Mouse (Mus musculus) midbrain, embryonic 16.5 days (tissue): ENCODE results near the gene Dtnb. TPM values are rescaled to one million over a fixed set of nuclear protein-coding genes. Genes with fewer than 3 reads are reported as not detected.

ENCODE experiments used
- ATAC-seq: fragments of 200-750 bp; cut with Nextera tagmentation; 2 replicates; pipeline ENCODE4 v1.8.0; 2017; ENCODE audit warnings: moderate TSS enrichment
- H3K27ac ChIP-seq: fragments of 300-500 bp; sonication (generic); 2 replicates; pipeline ENCODE4 v1.5.1; 2014; ENCODE audit warnings: mild to moderate bottlenecking, low read length, mixed read lengths
- H3K27me3 ChIP-seq: fragments of 300-500 bp; sonication (generic); 2 replicates; pipeline ENCODE4 v1.6.1; 2014; ENCODE audit warnings: low read depth, low read length, mixed read lengths; ENCODE audit not compliant: control insufficient read depth, insufficient read depth
- H3K36me3 ChIP-seq: fragments of 300-500 bp; sonication (generic); 2 replicates; pipeline ENCODE4 v1.6.1; 2014; ENCODE audit warnings: mild to moderate bottlenecking, low read length, moderate library complexity, mixed read lengths; ENCODE audit not compliant: control insufficient read depth, insufficient read depth
- H3K4me1 ChIP-seq: fragments of 300-500 bp; sonication (generic); 2 replicates; pipeline ENCODE4 v1.6.1; 2014; ENCODE audit warnings: mild to moderate bottlenecking, low read length, mixed read lengths; ENCODE audit not compliant: control insufficient read depth, insufficient read depth
- H3K4me2 ChIP-seq: fragments of 300-500 bp; sonication (generic); 2 replicates; pipeline ENCODE4 v1.6.1; 2014; ENCODE audit warnings: mild to moderate bottlenecking, low read length, mixed read lengths
- H3K4me3 ChIP-seq: fragments of 300-500 bp; sonication (generic); 2 replicates; pipeline ENCODE4 v1.5.1; 2014; ENCODE audit warnings: low read depth, mild to moderate bottlenecking, low read length, moderate library complexity, mixed read lengths
- H3K9ac ChIP-seq: fragments of 300-500 bp; sonication (generic); 2 replicates; pipeline ENCODE4 v1.6.1; 2014; ENCODE audit warnings: low read depth, low read length, mixed read lengths
- H3K9me3 ChIP-seq: fragments of 300-500 bp; sonication (generic); replicated peaks from 2 replicates; pipeline ENCODE4 v1.6.1; 2014; ENCODE audit warnings: mild to moderate bottlenecking, low read length, mixed read lengths; ENCODE audit not compliant: control insufficient read depth, poor library complexity, severe bottlenecking
- WGBS: fragments of 180-500 bp; shearing (Covaris S2); extraction: QIAGEN DNeasy Blood & Tissue Kit; methylation state at CpG from one replicate; pipeline ENCODE4 v1.1.7; 2014; 5-methylcytosine and 5-hydroxymethylcytosine counted together
- polyA plus RNA-seq: library from polyadenylated mRNA; unstranded; fragments of >200 nt; fragmentation: Nextera tagmentation; extraction: Ambion mirVana; gene quantifications from 2 replicates; pipeline ENCODE4 v1.2.1, GENCODE M21; 2015

The Dtnb gene
- polyA plus RNA-seq, 1 experiment from 2014 or later: 50.4 TPM

DNA sequence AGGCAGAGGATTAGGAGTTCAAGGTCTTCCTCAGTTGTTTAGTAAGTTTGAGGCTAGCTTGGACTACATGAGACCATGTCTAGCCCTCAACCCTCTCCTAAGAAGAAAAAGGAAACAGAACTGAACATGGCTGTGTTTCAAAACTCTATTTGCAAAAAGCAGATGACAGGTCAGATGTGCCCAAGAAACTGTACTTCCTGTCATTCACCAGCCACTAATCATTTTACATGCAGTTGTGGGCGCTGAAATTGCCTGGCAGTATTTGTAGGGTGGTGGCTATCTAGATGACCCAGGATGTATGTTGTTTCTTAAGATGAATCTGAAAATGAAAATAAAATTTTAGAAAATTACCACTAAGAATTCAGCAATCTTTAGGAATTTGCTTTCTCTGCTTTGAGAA lies 14.8 kb downstream of the Dtnb start:
- H3K4me1 ChIP-seq: no peaks in the 10 kb centered on the region
- H3K4me2 ChIP-seq: no peak overlapping the region
- H3K9ac ChIP-seq: no peak overlapping the region
- no peaks in the 10 kb centered on the region for H3K27me3 ChIP-seq
- peaks cover 4% of the 10 kb centered on the region; the same call in 1 of the 2 replicates for H3K36me3 ChIP-seq
- H3K27ac ChIP-seq: no peak overlapping the region
- ATAC-seq: no peak
- H3K4me3 ChIP-seq: no peak overlapping the region
- H3K9me3 ChIP-seq: no peaks in the 10 kb centered on the region
- WGBS: 93% methylated on average over 1 of the region's 1 CpGs

- H3K27ac ChIP-seq: no peak overlapping the region
- no peak overlapping the region for H3K4me3 ChIP-seq
- H3K4me2 ChIP-seq: no peak overlapping the region
- peaks cover 8% of the 10 kb centered on the region for H3K36me3 ChIP-seq
- ATAC-seq: no peak
- H3K9me3 ChIP-seq: no peaks in the 10 kb centered on the region
- H3K9ac ChIP-seq: no peak overlapping the region
- 98% methylated on average over 9 of the region's 9 CpGs for WGBS
- H3K27me3 ChIP-seq: no peaks in the 10 kb centered on the region
- H3K4me1 ChIP-seq: no peaks in the 10 kb centered on the region
These were observed 17.9 kb downstream of the Dtnb start for GRCm38 (mm10) chr12:3590039-3590438.

GRCm38 (mm10) chr12:3591595-3591994 lies 19.4 kb downstream of the Dtnb start:
- H3K9ac ChIP-seq: no peak overlapping the region
- peaks cover 10% of the 10 kb centered on the region for H3K36me3 ChIP-seq
- no peaks in the 10 kb centered on the region for H3K9me3 ChIP-seq
- no peak for ATAC-seq
- 79% methylated on average over 10 of the region's 10 CpGs for WGBS
- no peaks in the 10 kb centered on the region for H3K4me1 ChIP-seq
- H3K4me2 ChIP-seq: no peak overlapping the region
- no peak overlapping the region for H3K27ac ChIP-seq
- no peak overlapping the region for H3K4me3 ChIP-seq
- H3K27me3 ChIP-seq: no peaks in the 10 kb centered on the region

- WGBS: 95% methylated on average over 4 of the region's 4 CpGs
- no peak overlapping the region for H3K27ac ChIP-seq
- H3K9ac ChIP-seq: no peak overlapping the region
- H3K4me3 ChIP-seq: no peak overlapping the region
- H3K4me1 ChIP-seq: no peaks in the 10 kb centered on the region
- ATAC-seq: no peak
- peaks cover 5% of the 10 kb centered on the region; the same call in 1 of the 2 replicates for H3K36me3 ChIP-seq
- no peaks in the 10 kb centered on the region for H3K9me3 ChIP-seq
- no peak overlapping the region for H3K4me2 ChIP-seq
- no peaks in the 10 kb centered on the region for H3K27me3 ChIP-seq
These were observed 30.6 kb downstream of the Dtnb start for GRCm38 (mm10) chr12:3602786-3603185.

DNA sequence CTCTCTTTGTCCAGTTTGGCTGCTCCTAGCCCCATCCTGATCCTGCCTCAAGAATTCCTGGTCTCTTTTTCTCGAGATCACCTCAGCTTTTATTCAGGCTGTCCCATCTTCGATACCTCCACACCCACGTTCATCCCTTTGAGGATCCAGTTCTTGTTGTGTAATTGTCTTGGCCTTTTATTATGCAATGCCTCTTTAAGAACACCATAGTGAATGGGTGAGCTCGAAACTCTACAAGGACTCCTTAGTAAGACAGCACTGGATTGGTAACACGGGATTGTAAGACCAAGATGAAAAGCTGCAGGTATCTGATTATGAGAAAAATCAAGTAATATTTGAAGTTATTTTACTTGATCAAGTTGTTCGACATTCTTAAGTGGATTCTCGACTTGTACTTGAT lies 34.0 kb downstream of the Dtnb start:
- no peaks in the 10 kb centered on the region for H3K27me3 ChIP-seq
- H3K4me3 ChIP-seq: no peak overlapping the region
- no peak overlapping the region for H3K27ac ChIP-seq
- 0 out of 2 replicates have a peak, but pooled peaks cover 2% of the 10 kb centered on the region for H3K36me3 ChIP-seq
- ATAC-seq: no peak
- no peak overlapping the region for H3K4me2 ChIP-seq
- H3K9ac ChIP-seq: no peak overlapping the region
- no peaks in the 10 kb centered on the region for H3K4me1 ChIP-seq
- H3K9me3 ChIP-seq: no peaks in the 10 kb centered on the region
- WGBS: 81% methylated on average over 7 of the region's 7 CpGs

- Histone ChIP-seq H3K4me3 (no peak overlapping the region), H3K4me1 (no peaks in the 10 kb centered on the region), H3K36me3 (peaks cover 4% of the 10 kb centered on the region; the same call in 1 of the 2 replicates), H3K9me3 (no peaks in the 10 kb centered on the region), H3K4me2 (no peak overlapping the region), H3K27me3 (no peaks in the 10 kb centered on the region), H3K27ac (no peak overlapping the region), H3K9ac (no peak overlapping the region)
- ATAC-seq: no peak
These were observed 37.6 kb downstream of the Dtnb start for GRCm38 (mm10) chr12:3609747-3610146.

GRCm38 (mm10) chr12:3611871-3612270 lies 39.7 kb downstream of the Dtnb start:
- no peak overlapping the region for H3K27ac ChIP-seq
- no peaks in the 10 kb centered on the region for H3K27me3 ChIP-seq
- no peaks in the 10 kb centered on the region for H3K4me1 ChIP-seq
- H3K4me3 ChIP-seq: no peak overlapping the region
- WGBS: 87% methylated on average over 7 of the region's 7 CpGs
- H3K4me2 ChIP-seq: no peak overlapping the region
- H3K36me3 ChIP-seq: peaks cover 4% of the 10 kb centered on the region; the same call in 1 of the 2 replicates
- H3K9me3 ChIP-seq: no peaks in the 10 kb centered on the region
- H3K9ac ChIP-seq: no peak overlapping the region
- ATAC-seq: no peak

DNA sequence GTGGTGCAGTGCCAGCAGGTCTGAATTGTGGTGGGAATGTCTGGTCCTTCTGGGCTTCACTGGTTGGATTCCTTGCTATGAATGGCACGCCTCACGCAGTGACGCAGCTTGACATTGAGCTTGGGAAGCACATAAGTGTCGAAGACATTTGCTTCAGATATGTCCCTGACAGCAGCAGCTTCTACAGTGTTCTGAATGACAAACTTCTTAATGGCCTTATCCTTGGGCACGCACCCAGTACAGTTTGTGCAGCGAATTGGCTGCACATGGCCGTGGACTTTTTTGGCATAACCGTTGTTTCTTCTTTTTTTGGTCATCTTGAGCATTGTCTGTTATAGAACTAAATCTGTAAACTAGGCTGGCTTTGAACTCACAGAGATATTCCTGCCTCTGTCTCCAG lies 42.9 kb downstream of the Dtnb start:
- H3K9me3 ChIP-seq: no peaks in the 10 kb centered on the region
- ATAC-seq: no peak
- H3K9ac ChIP-seq: no peak overlapping the region
- no peaks in the 10 kb centered on the region for H3K4me1 ChIP-seq
- no peak overlapping the region for H3K27ac ChIP-seq
- no peak overlapping the region for H3K4me3 ChIP-seq
- 98% methylated on average over 8 of the region's 8 CpGs for WGBS
- H3K27me3 ChIP-seq: no peaks in the 10 kb centered on the region
- H3K4me2 ChIP-seq: no peak overlapping the region
- H3K36me3 ChIP-seq: peaks cover 2% of the 10 kb centered on the region; the same call in 1 of the 2 replicates

DNA sequence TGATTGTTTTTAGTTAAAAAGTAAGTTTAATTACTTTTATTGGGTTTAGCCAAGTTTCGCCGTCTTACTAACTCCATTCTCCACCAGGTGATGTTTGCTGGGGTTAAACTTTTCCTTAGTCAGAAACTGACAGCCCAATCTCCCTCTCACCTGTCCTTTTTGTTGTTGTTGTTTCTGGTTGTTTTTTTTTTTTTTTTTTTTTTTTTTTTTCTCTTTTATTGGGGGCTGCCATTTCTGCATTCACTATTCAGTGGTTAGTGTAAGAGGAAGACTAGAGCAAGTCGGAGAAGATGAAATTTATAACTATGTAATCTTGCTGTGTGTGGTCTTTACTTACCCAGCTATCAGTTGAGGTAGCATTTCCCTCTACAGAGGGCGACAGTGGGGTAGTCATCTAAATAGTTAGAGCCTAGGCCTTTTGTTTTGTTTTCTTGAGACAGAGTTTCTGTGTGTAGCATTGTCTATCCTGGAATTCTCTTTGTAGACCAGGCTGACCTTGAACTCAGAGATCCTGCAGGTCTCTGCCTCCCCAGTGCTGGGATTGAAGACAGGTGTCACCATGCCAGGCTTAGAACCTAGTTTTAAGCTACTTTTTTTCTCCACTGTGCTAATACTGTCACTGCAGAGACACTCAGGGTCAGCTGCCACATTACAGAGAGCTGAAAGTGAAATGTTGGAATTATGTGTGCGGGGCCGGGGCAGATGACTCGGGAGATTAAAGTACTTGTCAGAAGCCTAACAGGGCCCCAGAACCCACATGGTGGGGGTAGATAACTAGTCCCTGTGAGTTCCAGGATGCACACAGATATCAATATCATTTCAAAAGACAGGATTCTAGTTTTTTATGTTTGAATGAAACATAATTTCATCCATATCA lies 46.2 kb downstream of the Dtnb start:
- Histone ChIP-seq H3K4me2 (no peak overlapping the region), H3K4me1 (no peaks in the 10 kb centered on the region), H3K27ac (no peak overlapping the region), H3K4me3 (no peak overlapping the region), H3K9me3 (no peaks in the 10 kb centered on the region), H3K9ac (no peak overlapping the region), H3K36me3 (no peaks in the 10 kb centered on the region), H3K27me3 (no peaks in the 10 kb centered on the region)
- no peak for ATAC-seq
- WGBS: 93% methylated on average over 7 of the region's 7 CpGs
